Mouse (Mus musculus) gastrocnemius, adult 18-20 months (tissue): ENCODE results near the gene Xkr7. TPM values are rescaled to one million over a fixed set of nuclear protein-coding genes. Genes with fewer than 3 reads are reported as not detected.

Experiments
- DNase-seq: peaks from one replicate; pipeline ENCODE4 v3.0.0; 2021; ENCODE audit warnings: low spot score
- total RNA-seq, 2 experiments: library from RNA; stranded (reverse); gene quantifications; 2 replicates each; pipeline ENCODE4 v1.2.3; 2021

The Xkr7 gene
- total RNA-seq, 2 experiments from 2014 or later, result not detected

GRCm38 (mm10) chr2:153066991-153067390 is 35.3 kb downstream of the Xkr7 start:
- DNase-seq, result no peak

DNA sequence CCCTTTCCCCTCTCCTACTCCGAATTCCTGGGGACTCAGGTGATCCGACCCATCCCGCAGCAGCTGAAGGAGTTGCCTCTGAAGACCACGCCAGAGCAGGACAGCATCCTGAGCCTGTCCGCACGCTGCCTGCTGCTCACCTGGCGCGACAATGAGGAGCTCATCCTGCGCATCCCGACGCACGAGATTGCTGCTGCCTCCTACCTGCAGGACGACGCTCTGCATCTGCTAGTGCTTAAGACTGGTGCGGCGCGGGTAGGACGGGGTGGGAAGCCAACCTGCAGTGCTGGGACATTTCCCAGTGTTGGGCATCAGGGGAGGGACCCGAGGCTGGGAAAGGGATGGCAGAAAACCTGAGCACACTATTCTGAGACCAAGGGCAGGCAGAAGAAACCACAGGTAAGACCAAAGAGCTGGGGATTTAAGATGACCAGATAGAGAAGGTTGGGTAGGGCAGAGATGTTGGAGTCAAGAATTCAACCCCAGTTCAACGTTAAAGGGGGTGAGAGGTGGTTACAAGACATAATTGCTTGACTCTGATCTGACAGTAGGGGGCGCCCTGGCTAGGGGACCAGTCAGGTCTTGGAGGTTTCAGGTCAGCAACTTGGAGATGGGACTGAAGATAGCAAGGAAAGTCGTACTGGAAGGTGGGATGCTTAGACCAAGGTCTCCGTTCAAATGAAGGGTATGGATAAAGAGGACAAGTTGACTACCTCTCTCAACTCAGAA is 39.3 kb downstream of the Xkr7 start:
- no peak for DNase-seq

DNA sequence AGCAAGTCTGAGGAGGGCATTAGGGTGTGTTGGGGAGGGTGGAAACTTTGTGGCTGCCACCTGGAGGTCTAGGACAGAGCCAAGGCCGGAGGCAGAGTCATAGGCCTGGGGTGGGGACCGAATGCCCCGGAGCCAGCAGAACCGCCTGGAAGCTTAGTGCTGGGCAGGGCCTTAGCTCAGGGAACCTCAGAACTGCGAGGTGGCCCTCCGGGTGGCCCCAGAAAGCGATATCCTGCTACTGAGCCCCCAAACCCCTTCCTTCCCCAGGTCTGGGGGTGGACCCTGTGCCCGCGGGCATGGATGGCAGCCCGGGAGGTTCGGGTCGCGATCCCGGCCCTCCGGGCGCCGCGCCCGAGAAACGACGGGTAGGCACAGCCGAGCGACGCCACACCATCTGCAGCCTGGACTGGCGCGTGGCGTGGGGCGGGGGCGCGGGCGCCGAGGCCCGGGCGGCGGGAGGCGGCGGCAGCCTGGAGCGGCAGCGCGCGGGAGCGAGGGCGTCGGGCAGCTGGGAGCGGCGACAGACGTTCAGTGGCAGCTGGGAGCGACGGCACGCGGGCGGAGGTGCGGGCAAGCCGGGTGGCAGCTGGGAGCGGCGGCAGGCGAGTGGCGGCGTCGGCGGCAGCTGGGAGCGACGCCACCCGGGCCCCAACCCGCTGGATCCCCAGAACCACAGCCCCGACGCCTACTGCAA is 40.0 kb downstream of the Xkr7 start:
- no peak for DNase-seq

- no peak for DNase-seq
Observed at GRCm38 (mm10) chr2:153074651-153075050, 43.0 kb downstream of the Xkr7 start.

- DNase-seq, result no peak
Observed at GRCm38 (mm10) chr2:153075961-153076360, 44.3 kb downstream of the Xkr7 start.

DNA sequence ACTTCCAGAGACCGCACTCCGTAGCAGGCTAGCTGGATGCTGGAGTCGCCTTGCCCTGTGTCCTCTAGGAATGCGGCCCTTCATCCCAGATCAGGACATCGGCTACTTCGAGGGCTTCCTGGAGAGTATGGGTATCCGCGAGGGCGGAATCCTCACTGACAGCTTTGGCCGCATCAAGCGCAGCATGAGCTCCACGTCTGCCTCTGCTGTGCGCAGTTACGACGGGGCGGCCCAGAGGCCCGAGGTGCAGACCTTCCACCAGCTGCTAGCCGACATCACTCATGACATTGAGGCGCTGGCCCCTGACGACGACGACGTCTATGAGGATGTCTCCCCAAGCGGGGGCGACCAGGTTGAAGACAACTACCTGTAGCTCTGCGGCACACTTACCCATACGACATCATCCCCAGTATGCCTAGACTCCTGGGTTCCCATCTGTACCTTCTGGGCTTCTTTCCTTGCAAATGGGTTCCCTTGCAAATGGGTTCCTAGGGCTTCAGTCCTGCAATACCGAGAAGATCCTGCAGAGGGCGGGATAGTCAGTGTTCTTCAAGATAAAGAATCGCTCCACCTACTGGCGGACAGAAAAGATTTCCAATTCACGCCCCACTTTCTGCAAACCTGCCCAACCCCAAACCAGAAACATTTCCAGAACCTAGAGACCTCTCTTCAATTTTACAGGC is 49.3 kb downstream of the Xkr7 start:
- peak; percentile 75 for DNase-seq

DNA sequence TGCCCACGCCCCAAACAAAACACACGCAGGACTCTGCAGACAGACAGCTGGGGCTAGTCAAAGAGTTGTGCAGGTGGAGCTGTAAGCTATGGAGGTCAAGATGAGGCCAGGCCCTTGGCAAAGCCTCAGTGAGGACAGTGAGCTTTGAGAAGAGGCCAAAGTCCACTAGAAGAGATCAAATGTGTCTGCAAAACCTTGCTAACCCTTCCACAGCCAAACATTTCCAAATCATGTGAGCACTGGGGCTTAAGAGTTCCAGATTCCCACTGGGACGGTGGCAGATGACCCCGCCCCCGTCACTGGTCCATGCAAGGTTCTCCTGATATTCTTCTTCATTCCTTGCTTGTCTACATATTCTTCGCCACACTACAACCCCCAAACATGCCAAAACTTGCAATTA is 50.2 kb downstream of the Xkr7 start:
- DNase-seq, result no peak

- DNase-seq, result no peak
Observed at GRCm38 (mm10) chr2:153083275-153083674, 51.6 kb downstream of the Xkr7 start.

DNA sequence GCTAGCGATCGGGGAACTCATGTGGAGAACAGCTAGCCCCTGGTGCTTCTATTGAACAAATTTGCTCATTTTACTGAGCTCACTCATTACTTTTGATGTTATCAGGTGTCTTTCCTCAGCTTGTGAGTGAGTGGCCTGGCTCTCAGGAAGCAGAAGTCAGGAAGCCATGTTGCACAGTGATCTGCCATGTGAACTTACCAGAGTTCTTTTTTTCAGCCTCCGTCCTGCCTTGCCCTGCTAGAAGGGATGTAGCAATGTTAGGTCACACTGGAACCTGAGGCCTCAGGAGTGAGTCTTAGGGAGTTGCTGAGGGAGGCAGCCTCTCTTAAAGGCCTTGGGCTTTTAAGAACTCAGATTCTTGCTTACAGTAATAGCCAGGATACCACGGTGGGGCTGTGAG is 52.2 kb downstream of the Xkr7 start:
- DNase-seq, result no peak

GRCm38 (mm10) chr2:153084261-153084976 is 52.8 kb downstream of the Xkr7 start:
- no peak for DNase-seq

- no peak for DNase-seq
Observed at GRCm38 (mm10) chr2:153085556-153085955, 53.9 kb downstream of the Xkr7 start.

DNA sequence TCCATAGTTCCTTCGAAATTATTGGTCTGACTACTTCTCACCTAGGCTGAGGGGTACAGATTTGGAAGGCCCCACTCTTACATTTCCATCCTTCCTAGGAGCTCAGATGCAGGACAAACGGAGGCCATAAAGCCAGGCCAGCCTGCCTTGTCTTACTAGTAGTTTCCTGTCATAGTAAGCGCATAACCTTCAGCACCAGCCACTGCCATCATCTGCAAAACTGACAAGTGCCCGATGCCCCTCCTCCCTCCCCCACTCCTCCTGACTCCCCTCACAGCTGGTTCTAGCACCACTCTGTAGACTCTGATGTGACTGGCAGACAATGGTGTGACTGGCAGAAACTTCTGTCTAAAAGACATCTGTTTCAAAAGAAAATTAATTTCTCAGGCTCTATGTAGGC is 54.5 kb downstream of the Xkr7 start:
- DNase-seq, result no peak

- DNase-seq, result no peak
Observed at GRCm38 (mm10) chr2:153087091-153087490, 55.4 kb downstream of the Xkr7 start.

- no peak for DNase-seq
Observed at GRCm38 (mm10) chr2:153089316-153089715, 57.7 kb downstream of the Xkr7 start.

- peak; percentile 32 for DNase-seq
Observed at GRCm38 (mm10) chr2:153090551-153091165, 59.0 kb downstream of the Xkr7 start.

Other genes starting within 250 kb of the Xkr7 start
- gene Bcl2l1, start 200.1 kb upstream of the Xkr7 start, total RNA-seq, result 10 to 100 TPM; 20.6 to 30.6 TPM
- gene Tpx2, start 183.9 kb upstream of the Xkr7 start, total RNA-seq, result 1 to 10 TPM; 1.6 to 5.3 TPM
- 100 to 1,000 TPM; 671 to 798 TPM for gene Mylk2, start 120.5 kb upstream of the Xkr7 start, total RNA-seq
- 1 to 10 TPM in 1 of 2 experiments, under 1 TPM in 1; 0.75 to 1.8 TPM for gene Foxs1, start 98.6 kb upstream of the Xkr7 start, total RNA-seq
- gene Dusp15, start 80.2 kb upstream of the Xkr7 start, total RNA-seq, result under 1 TPM; 0.26 to 0.34 TPM
- gene Ttll9, start 69.4 kb upstream of the Xkr7 start, total RNA-seq, result not detected
- 10 to 100 TPM; 72.1 to 77.5 TPM for gene Pdrg1, start 16.4 kb upstream of the Xkr7 start, total RNA-seq
- gene Ccm2l, start 34.1 kb downstream of the Xkr7 start, total RNA-seq, result 1 to 10 TPM; 3.3 to 4.1 TPM
- gene Hck, start 76.6 kb downstream of the Xkr7 start, total RNA-seq, result under 1 TPM; 0.18 to 0.28 TPM
- gene Tm9sf4, start 129.5 kb downstream of the Xkr7 start, total RNA-seq, result 10 to 100 TPM; 27.0 to 30.3 TPM
- gene Tspyl3, start 193.6 kb downstream of the Xkr7 start, total RNA-seq, result under 1 TPM; 0.32 to 0.52 TPM
- gene Plagl2, start 209.6 kb downstream of the Xkr7 start, total RNA-seq, result 1 to 10 TPM; 2.6 to 3.1 TPM
- gene Pofut1, start 209.7 kb downstream of the Xkr7 start, total RNA-seq, result 1 to 10 TPM; 7.3 to 9.5 TPM